Mouse (Mus musculus) gastrocnemius, adult 2 months (tissue): ENCODE data around the gene Abcb9. TPM values are rescaled to one million over a fixed set of nuclear protein-coding genes. Genes with fewer than 3 reads are reported as not detected.

ENCODE experiments used
- DNase-seq: peaks from one replicate; pipeline ENCODE4 v3.0.0; 2022
- H3K27ac ChIP-seq: fragments of 200-600 bp; 2 replicates; pipeline ENCODE4 v1.8.1; 2022; ENCODE audit warnings: mild to moderate bottlenecking
- H3K4me3 ChIP-seq: fragments of 200-600 bp; 2 replicates; pipeline ENCODE4 v1.8.1; 2022; ENCODE audit warnings: mild to moderate bottlenecking, moderate library complexity
- CTCF ChIP-seq: fragments of 200-600 bp; IDR thresholded peaks from 2 replicates; pipeline ENCODE4 v1.8.1; 2022; ENCODE audit warnings: antibody characterized with exemption, mild to moderate bottlenecking, moderate library complexity
- intact Hi-C: fragments of 180-260 bp; cut with DNase I; formaldehyde crosslinking; loops from one replicate; pipeline ENCODE4 v1.15.1; 2025
- total RNA-seq, 2 experiments: library from RNA; stranded (reverse); gene quantifications; 2 replicates each; pipeline ENCODE4 v1.2.3; 2021

Gene Abcb9
- total RNA-seq, 2 experiments from 2014 or later: 7.1 to 11.9 TPM

DNA sequence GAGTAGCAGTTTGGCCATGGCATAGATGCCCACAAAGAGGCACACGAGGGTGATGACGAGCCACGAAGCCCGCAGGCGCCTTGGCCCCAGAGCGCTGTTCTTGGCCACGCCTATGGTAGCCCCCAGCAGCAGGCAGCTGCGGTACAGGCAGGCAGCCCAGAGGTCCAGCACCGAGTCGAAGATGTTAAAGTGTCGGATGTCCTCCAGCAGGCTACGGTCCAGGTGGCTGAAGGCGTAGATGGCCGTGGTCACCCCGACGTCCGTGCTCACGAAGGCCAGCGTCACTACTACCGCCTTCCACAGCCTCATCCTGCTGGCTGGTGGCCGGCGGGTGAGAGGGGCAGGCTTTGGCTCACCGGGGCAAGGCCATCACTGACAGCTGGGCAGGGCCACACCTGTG, 5.7 kb downstream of the Abcb9 start:
- peak; percentile 86 for DNase-seq
- Histone ChIP-seq H3K27ac (no peak overlapping the region; the same call in 1 of the 2 replicates), H3K4me3 (no peak overlapping the region)
- intact Hi-C loops: no loop called here
- no peak for TF ChIP-seq CTCF

DNA sequence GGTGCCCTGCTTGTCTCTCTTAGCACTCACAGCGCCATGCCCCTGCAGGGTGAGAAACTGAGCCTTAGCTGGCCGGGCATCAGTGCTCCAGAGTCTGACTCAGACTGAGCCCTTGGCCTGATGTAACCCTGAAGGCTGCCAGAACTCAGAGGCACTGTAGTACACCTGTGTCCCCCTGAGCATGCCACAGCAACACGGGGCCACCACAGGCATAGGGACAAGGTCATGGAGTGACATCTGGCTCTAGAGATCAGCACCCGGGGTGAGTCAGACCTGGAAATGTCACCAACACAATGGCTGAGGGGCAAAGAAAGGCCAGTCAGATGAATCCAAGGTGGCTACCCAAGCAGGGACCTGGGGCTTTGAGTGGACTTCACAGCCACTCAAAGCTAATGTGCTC, 8.7 kb downstream of the Abcb9 start:
- no peak for TF ChIP-seq CTCF
- no peak for DNase-seq
- intact Hi-C loops: no loop called here
- peak overlapping the region; percentile 8; the same call in 1 of the 2 replicates for H3K27ac ChIP-seq
- H3K4me3 ChIP-seq: no peak overlapping the region

- DNase-seq: no peak
- intact Hi-C loops: loop anchor here (2.0 kb wide), 1 partner anchor 139 kb away; no protein-coding TSS in a partner anchor
- Histone ChIP-seq H3K4me3 (peak overlapping the region; percentile 38; the same call in 1 of the 2 replicates), H3K27ac (peak overlapping the region; percentile 79)
- TF ChIP-seq CTCF: no peak
Measured at GRCm38 (mm10) chr5:124085513-124085912, 10.1 kb downstream of the Abcb9 start.

- peak overlapping the region; percentile 38 for H3K4me3 ChIP-seq
- peak; percentile 90 for DNase-seq
- peak; percentile 96 for TF ChIP-seq CTCF
- intact Hi-C loops: loop anchor here (1.0 to 2.0 kb wide), 2 partner anchors 83 to 138 kb away; no protein-coding TSS in a partner anchor
- H3K27ac ChIP-seq: peak overlapping the region; percentile 79
Measured at GRCm38 (mm10) chr5:124084588-124085173, 10.9 kb downstream of the Abcb9 start.

- Histone ChIP-seq H3K4me3 (no peak overlapping the region), H3K27ac (no peak overlapping the region)
- TF ChIP-seq CTCF: no peak
- intact Hi-C loops: loop anchor here (1.0 to 2.0 kb wide), 2 partner anchors 83 to 137 kb away; no protein-coding TSS in a partner anchor
- no peak for DNase-seq
Measured at GRCm38 (mm10) chr5:124083850-124084587, 11.6 kb downstream of the Abcb9 start.

- Histone ChIP-seq H3K27ac (no peak overlapping the region), H3K4me3 (no peak overlapping the region)
- TF ChIP-seq CTCF: no peak
- DNase-seq: no peak
- intact Hi-C loops: no loop called here
Measured at GRCm38 (mm10) chr5:124082941-124083688, 12.5 kb downstream of the Abcb9 start.

GRCm38 (mm10) chr5:124082447-124082846, 13.2 kb downstream of the Abcb9 start:
- intact Hi-C loops: no loop called here
- TF ChIP-seq CTCF: no peak
- no peak for DNase-seq
- Histone ChIP-seq H3K4me3 (no peak overlapping the region), H3K27ac (no peak overlapping the region)

- Histone ChIP-seq H3K27ac (no peak overlapping the region), H3K4me3 (no peak overlapping the region)
- no peak for TF ChIP-seq CTCF
- intact Hi-C loops: no loop called here
- no peak for DNase-seq
Measured at GRCm38 (mm10) chr5:124079880-124080279, 15.7 kb downstream of the Abcb9 start.

GRCm38 (mm10) chr5:124078794-124079416, 16.7 kb downstream of the Abcb9 start:
- intact Hi-C loops: no loop called here
- no peak for TF ChIP-seq CTCF
- Histone ChIP-seq H3K27ac (0 out of 2 replicates have a peak overlapping the region, but pooled peaks have one; percentile 8), H3K4me3 (no peak overlapping the region)
- no peak for DNase-seq

DNA sequence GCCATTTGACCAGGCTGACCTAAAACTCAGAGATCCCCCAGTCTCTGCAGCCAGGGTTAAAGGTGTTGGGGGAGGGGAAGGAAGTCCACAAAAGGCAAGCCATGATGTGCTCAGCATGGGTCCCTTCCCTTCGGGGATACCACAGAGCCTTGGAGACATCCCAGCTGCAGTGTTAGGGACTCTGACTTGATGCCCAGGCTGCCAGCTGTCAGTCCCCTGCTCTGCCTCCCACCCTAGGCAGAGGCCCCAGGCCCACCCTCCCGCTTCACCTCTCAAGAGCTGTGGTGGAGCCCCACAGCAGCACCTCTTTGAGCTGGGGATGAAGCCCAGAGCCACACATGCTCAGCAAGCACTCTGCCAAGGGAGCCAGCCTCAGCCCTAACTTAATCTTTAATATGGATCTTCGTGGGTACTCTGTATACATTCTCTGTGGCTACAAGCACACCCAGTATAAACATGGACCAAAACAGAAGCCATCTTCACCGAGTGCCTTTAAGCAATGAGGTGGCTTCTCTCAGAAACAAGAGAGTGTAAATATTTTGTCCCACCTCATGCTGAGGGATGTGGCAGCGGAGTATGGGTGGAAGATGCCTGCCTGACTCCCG, 17.6 kb downstream of the Abcb9 start:
- H3K27ac ChIP-seq: no peak overlapping the region
- intact Hi-C loops: no loop called here
- no peak for DNase-seq
- no peak overlapping the region for H3K4me3 ChIP-seq
- TF ChIP-seq CTCF: no peak

GRCm38 (mm10) chr5:124077241-124077640, 18.4 kb downstream of the Abcb9 start:
- intact Hi-C loops: no loop called here
- TF ChIP-seq CTCF: no peak

GRCm38 (mm10) chr5:124076559-124076958, 19.0 kb downstream of the Abcb9 start:
- no peak overlapping the region for H3K27ac ChIP-seq
- H3K4me3 ChIP-seq: no peak overlapping the region
- no peak for TF ChIP-seq CTCF
- no peak for DNase-seq
- intact Hi-C loops: no loop called here

More at GRCm38 (mm10) chr5:124077241-124077640, 18.4 kb downstream of the Abcb9 start:
- no peak overlapping the region for H3K27ac ChIP-seq
- no peak overlapping the region for H3K4me3 ChIP-seq
- no peak for DNase-seq
